18 mouse cellular contexts compared by ENCODE assay signal in genomic region chr9:40324826-40325225, GRCm38 (mm10). TPM values are rescaled to one million over a fixed set of nuclear protein-coding genes. Genes with fewer than 3 reads are reported as not detected.
DNase-seq lines count a peak whose midpoint lies in the region; ATAC-seq and TF ChIP-seq lines count a peak whose summit lies in the region.
"Had no signal": no experiment of that assay in that cellular context is flagged by ENCODE, and none has a peak within 500 bp of the region (broad histone marks: within the 10 kb centered on the region; RNA-seq: fewer than 3 reads in every experiment).

No protein-coding gene starts in this region.

- no peak overlapping the region for H3K4me2 ChIP-seq in heart, embryonic 15.5 days
- peak overlapping the region; percentile 60 for H3K4me2 ChIP-seq in intestine, postnatal 0 days (replicated peaks; ENCODE audit: low read depth)
- H3K4me2 ChIP-seq: hindbrain, embryonic 14.5 days; limb, embryonic 12.5 days; midbrain, embryonic 13.5 days had no signal

- H3K4me3 ChIP-seq in heart, embryonic 15.5 days, result no peak overlapping the region
- H3K4me3 ChIP-seq in intestine, postnatal 0 days (ENCODE audit: low read depth, low read length), result peak overlapping the region; percentile 45
- H3K4me3 ChIP-seq: forebrain, embryonic 10.5 days; left cerebral cortex, adult 2 months; limb, embryonic 12.5 days; midbrain, embryonic 13.5 days had no signal

- H3K9ac ChIP-seq in heart, embryonic 15.5 days, result no peak overlapping the region
- peak overlapping the region; percentile 40 for H3K9ac ChIP-seq in intestine, postnatal 0 days (ENCODE audit: low read depth, low read length)
- H3K9ac ChIP-seq: hindbrain, embryonic 14.5 days; limb, embryonic 12.5 days; midbrain, embryonic 13.5 days had no signal

- no peaks in the 10 kb centered on the region for H3K36me3 ChIP-seq in heart, embryonic 15.5 days
- peaks cover 7% of the 10 kb centered on the region; the same call in 1 of the 2 replicates for H3K36me3 ChIP-seq in intestine, postnatal 0 days (ENCODE audit: control insufficient read depth, insufficient read depth)
- H3K36me3 ChIP-seq: forebrain, embryonic 10.5 days; G1E; limb, embryonic 12.5 days had no signal

- peaks cover 43% of the 10 kb centered on the region for H3K4me1 ChIP-seq in heart, embryonic 15.5 days (replicated peaks)
- peaks cover 4% of the 10 kb centered on the region; the same call in 1 of the 2 replicates for H3K4me1 ChIP-seq in intestine, postnatal 0 days (replicated peaks; ENCODE audit: control insufficient read depth, insufficient read depth, low read length)
- H3K4me1 ChIP-seq: midbrain, embryonic 13.5 days had no signal

- intact Hi-C loops in heart, postnatal 14 days (cut with DNase I), result loop anchor here (5.0 kb wide), 1 partner anchor 78 kb away; no protein-coding TSS in a partner anchor
- intact Hi-C loops in gastrocnemius, postnatal 36 days (cut with DNase I), result no loop called here

- TF ChIP-seq CTCF in intestine, postnatal 0 days (IDR thresholded peaks at IDR 0.05; ENCODE audit: low read depth), result no peak

- H3K27me3 ChIP-seq in heart, embryonic 15.5 days, result no peaks in the 10 kb centered on the region
- H3K27me3 ChIP-seq in intestine, postnatal 0 days (replicated peaks; ENCODE audit: control insufficient read depth, insufficient read depth, low read length), result no peaks in the 10 kb centered on the region
- H3K27me3 ChIP-seq: limb, embryonic 12.5 days; midbrain, embryonic 13.5 days had no signal

- peak overlapping the region; percentile 52; the same call in 1 of the 2 replicates for H3K27ac ChIP-seq in heart, embryonic 15.5 days
- peak overlapping the region; percentile 85 for H3K27ac ChIP-seq in intestine, postnatal 0 days (ENCODE audit: low read depth, low read length)
- H3K27ac ChIP-seq: forebrain, embryonic 10.5 days; hindbrain, embryonic 14.5 days; left cerebral cortex, adult 2 months; limb, embryonic 12.5 days; midbrain, embryonic 13.5 days had no signal

- no peak for ATAC-seq in heart, embryonic 15.5 days (replicated peaks; ENCODE audit: insufficient number of reproducible peaks, insufficient read depth, low FRiP score, low read depth)
- ATAC-seq in intestine, postnatal 0 days, result no peak
- no peak for ATAC-seq in granulocyte monocyte progenitor cell, adult 5-6 weeks (replicated peaks; ENCODE audit: poor library complexity, severe bottlenecking)
- ATAC-seq: midbrain, embryonic 13.5 days had no signal

- 85% methylated on average over 6 of the region's 6 CpGs for WGBS in heart, embryonic 15.5 days
- 47% methylated on average over 6 of the region's 6 CpGs for WGBS in intestine, postnatal 0 days

- DNase-seq in heart, postnatal 14 days, result no peak
- DNase-seq in gastrocnemius, postnatal 36 days, result peak; percentile 38 to 47
- DNase-seq in skeletal muscle tissue, adult 2 months (ENCODE audit: low read depth, low spot score), result peak; percentile 58
- DNase-seq in frontal cortex, postnatal 25 days (ENCODE audit: low spot score in 2 of 2), result no peak
- DNase-seq: adrenal gland, postnatal 10 days; cerebellum, adult 8-10 months; kidney, adult 9 months; lung, postnatal 10 days; right cerebral cortex, adult 18-20 months had no signal

- H3K9me3 ChIP-seq in heart, embryonic 15.5 days (replicated peaks), result no peaks in the 10 kb centered on the region
- H3K9me3 ChIP-seq in intestine, postnatal 0 days (ENCODE audit: control insufficient read depth), result no peaks in the 10 kb centered on the region
- H3K9me3 ChIP-seq: forebrain, embryonic 10.5 days; limb, embryonic 12.5 days; midbrain, embryonic 13.5 days had no signal

RNA-seq across cellular contexts. Expression of gene Scn3b, which starts 55.8 kb away (rescaled TPM):
- polyA plus RNA-seq in heart, embryonic 15.5 days (2015; fragmentation: Nextera tagmentation; extraction: Ambion mirVana), result 1.5 and 5.2 TPM in 2 replicates
- total RNA-seq in heart, postnatal 14 days (2021), result 1 to 10 TPM in 1 of 2 experiments, under 1 TPM in 1; 0.95 to 1.3 TPM
- 1 to 10 TPM; 2.1 to 2.3 TPM for total RNA-seq in gastrocnemius, postnatal 36 days (2021)
- 1.8 and 2.4 TPM in 2 replicates for polyA plus RNA-seq in intestine, postnatal 0 days (2015; fragmentation: Nextera tagmentation; extraction: Ambion mirVana)
- total RNA-seq in granulocyte monocyte progenitor cell, adult 5-6 weeks (2014; fragmentation: Nextera tagmentation), result 2.6 TPM in 1 of 2 replicates, not detected in the other
- not detected in 2 replicates for total RNA-seq in granulocyte monocyte progenitor cell, adult 5-6 weeks (2017)
- polyA plus RNA-seq: G1E had no signal

Comparison
In these comparisons a context has a peak if more than half of its experiments do, and no peak if none do; other contexts are left out.
1. DNase-seq: peak in gastrocnemius, postnatal 36 days (2 of 2) and skeletal muscle tissue, adult 2 months (single experiment); none in heart, postnatal 14 days (0 of 2) and frontal cortex, postnatal 25 days (0 of 2).